Mouse (Mus musculus): ENCODE measurements around the gene Arpc1b. TPM values are rescaled to one million over a fixed set of nuclear protein-coding genes. Genes with fewer than 3 reads are reported as not detected.

Arpc1b gene
- polyA plus RNA-seq, 1 experiment from 2014 or later: 222 TPM

Other genes with a start within 250 kb of the Arpc1b start
- gene Smurf1, start 148.4 kb upstream of the Arpc1b start, polyA plus RNA-seq (2014; fragmentation: Nextera tagmentation; extraction: Ambion mirVana): 19.9 and 21.1 TPM in 2 replicates
- gene Gm4871, start 81.5 kb upstream of the Arpc1b start, polyA plus RNA-seq (2014; fragmentation: Nextera tagmentation; extraction: Ambion mirVana): not detected in 2 replicates
- gene 1700018F24Rik, start 71.2 kb upstream of the Arpc1b start, polyA plus RNA-seq (2014; fragmentation: Nextera tagmentation; extraction: Ambion mirVana): 0.31 TPM in 1 of 2 replicates, not detected in the other
- 138 and 150 TPM in 2 replicates for gene Arpc1a, start 30.4 kb upstream of the Arpc1b start, polyA plus RNA-seq (2014; fragmentation: Nextera tagmentation; extraction: Ambion mirVana)
- not detected in 2 replicates for gene Kpna7, start 30.2 kb upstream of the Arpc1b start, polyA plus RNA-seq (2014; fragmentation: Nextera tagmentation; extraction: Ambion mirVana)
- gene Pdap1, start 26.0 kb downstream of the Arpc1b start, polyA plus RNA-seq (2014; fragmentation: Nextera tagmentation; extraction: Ambion mirVana): 84.2 and 97.1 TPM in 2 replicates
- gene Bud31, start 26.1 kb downstream of the Arpc1b start, polyA plus RNA-seq (2014; fragmentation: Nextera tagmentation; extraction: Ambion mirVana): 177 and 182 TPM in 2 replicates
- 13.2 and 14.6 TPM in 2 replicates for gene Ptcd1, start 52.9 kb downstream of the Arpc1b start, polyA plus RNA-seq (2014; fragmentation: Nextera tagmentation; extraction: Ambion mirVana)
- gene Cpsf4, start 53.0 kb downstream of the Arpc1b start, polyA plus RNA-seq (2014; fragmentation: Nextera tagmentation; extraction: Ambion mirVana): 25.1 and 26.5 TPM in 2 replicates
- 511 and 592 TPM in 2 replicates for gene Atp5j2, start 77.8 kb downstream of the Arpc1b start, polyA plus RNA-seq (2014; fragmentation: Nextera tagmentation; extraction: Ambion mirVana)
- 6.6 and 9.3 TPM in 2 replicates for gene Zkscan14, start 87.7 kb downstream of the Arpc1b start, polyA plus RNA-seq (2014; fragmentation: Nextera tagmentation; extraction: Ambion mirVana)
- gene Zkscan5, start 90.3 kb downstream of the Arpc1b start, polyA plus RNA-seq (2014; fragmentation: Nextera tagmentation; extraction: Ambion mirVana): 13.4 and 14.0 TPM in 2 replicates
- gene Zfp655, start 117.5 kb downstream of the Arpc1b start, polyA plus RNA-seq (2014; fragmentation: Nextera tagmentation; extraction: Ambion mirVana): 37.2 and 38.1 TPM in 2 replicates
- gene Zscan25, start 166.3 kb downstream of the Arpc1b start, polyA plus RNA-seq (2014; fragmentation: Nextera tagmentation; extraction: Ambion mirVana): 0.45 and 0.63 TPM in 2 replicates
- not detected in 2 replicates for gene Cyp3a57, start 231.1 kb downstream of the Arpc1b start, polyA plus RNA-seq (2014; fragmentation: Nextera tagmentation; extraction: Ambion mirVana)